Mouse (Mus musculus): ENCODE measurements around the gene Gm8138. TPM values are rescaled to one million over a fixed set of nuclear protein-coding genes. Genes with fewer than 3 reads are reported as not detected.
"Not testable (repeated sequence)": the region's sequence is repeated elsewhere in the genome, so short reads cannot be mapped to it uniquely, and the experiment has no call there.

Gm8138 gene
- polyA plus RNA-seq (2012; fragmentation: generic; extraction: Trizol): not detected
- long read RNA-seq, experiment 1: 0 reads
- long read RNA-seq, experiment 2: 0 reads

- not testable (repeated sequence) for H3K4me3 ChIP-seq (ENCODE audit: insufficient read depth, poor library complexity, severe bottlenecking); H3K27me3 ChIP-seq (ENCODE audit: control insufficient read depth, insufficient read depth, insufficient read length); H3K79me3 ChIP-seq (ENCODE audit: low read depth); H3K79me2 ChIP-seq (ENCODE audit: control insufficient read depth, insufficient read depth); H3ac ChIP-seq (ENCODE audit: control insufficient read depth, insufficient read length, low read depth); H3K36me3 ChIP-seq (ENCODE audit: control insufficient read depth, insufficient read depth)
Measured at GRCm38 (mm10) chr14:43416250-43416649, at the start of gene Gm8138. Gene Gm8138 (minus strand): TSS chr14:43416350.

- not testable (repeated sequence) for H3K27me3 ChIP-seq (ENCODE audit: control insufficient read depth, insufficient read depth, insufficient read length); H3K4me3 ChIP-seq (ENCODE audit: insufficient read depth, poor library complexity, severe bottlenecking); H3K79me2 ChIP-seq (ENCODE audit: control insufficient read depth, insufficient read depth); H3K79me3 ChIP-seq (ENCODE audit: low read depth); H3ac ChIP-seq (ENCODE audit: control insufficient read depth, insufficient read length, low read depth); H3K36me3 ChIP-seq (ENCODE audit: control insufficient read depth, insufficient read depth)
Measured at GRCm38 (mm10) chr14:43361713-43362112, 54.4 kb downstream of the Gm8138 start.

Other genes with a start within 250 kb of the Gm8138 start
- gene Gm7233, start 236.5 kb downstream of the Gm8138 start, polyA plus RNA-seq (2012; fragmentation: generic; extraction: Trizol): not detected
- not detected for gene Gm8122, start 181.0 kb downstream of the Gm8138 start, polyA plus RNA-seq (2012; fragmentation: generic; extraction: Trizol)
- 0.22 TPM for gene Gm8126, start 157.7 kb downstream of the Gm8138 start, polyA plus RNA-seq (2012; fragmentation: generic; extraction: Trizol)
- 11.6 TPM for gene Gm9732, start 141.3 kb downstream of the Gm8138 start, polyA plus RNA-seq (2012; fragmentation: generic; extraction: Trizol)
- gene Gm8127, start 122.5 kb downstream of the Gm8138 start, polyA plus RNA-seq (2012; fragmentation: generic; extraction: Trizol): not detected
- not detected for gene 1700001F09Rik, start 68.5 kb downstream of the Gm8138 start, polyA plus RNA-seq (2012; fragmentation: generic; extraction: Trizol)
- gene Gm5799, start 127.2 kb upstream of the Gm8138 start, polyA plus RNA-seq (2012; fragmentation: generic; extraction: Trizol): 0.07 TPM
- not detected for gene Gm17654, start 162.8 kb upstream of the Gm8138 start, polyA plus RNA-seq (2012; fragmentation: generic; extraction: Trizol)
- not detected for gene Gm10375, start 191.7 kb upstream of the Gm8138 start, polyA plus RNA-seq (2012; fragmentation: generic; extraction: Trizol)